Mouse (Mus musculus): Measurements from ENCODE around the gene Ddhd1. TPM values are rescaled to one million over a fixed set of nuclear protein-coding genes. Genes with fewer than 3 reads are reported as not detected.

Ddhd1 gene
- polyA plus RNA-seq (2012; rRNA removed), result 8.8 and 11.0 TPM in 2 replicates

DNA sequence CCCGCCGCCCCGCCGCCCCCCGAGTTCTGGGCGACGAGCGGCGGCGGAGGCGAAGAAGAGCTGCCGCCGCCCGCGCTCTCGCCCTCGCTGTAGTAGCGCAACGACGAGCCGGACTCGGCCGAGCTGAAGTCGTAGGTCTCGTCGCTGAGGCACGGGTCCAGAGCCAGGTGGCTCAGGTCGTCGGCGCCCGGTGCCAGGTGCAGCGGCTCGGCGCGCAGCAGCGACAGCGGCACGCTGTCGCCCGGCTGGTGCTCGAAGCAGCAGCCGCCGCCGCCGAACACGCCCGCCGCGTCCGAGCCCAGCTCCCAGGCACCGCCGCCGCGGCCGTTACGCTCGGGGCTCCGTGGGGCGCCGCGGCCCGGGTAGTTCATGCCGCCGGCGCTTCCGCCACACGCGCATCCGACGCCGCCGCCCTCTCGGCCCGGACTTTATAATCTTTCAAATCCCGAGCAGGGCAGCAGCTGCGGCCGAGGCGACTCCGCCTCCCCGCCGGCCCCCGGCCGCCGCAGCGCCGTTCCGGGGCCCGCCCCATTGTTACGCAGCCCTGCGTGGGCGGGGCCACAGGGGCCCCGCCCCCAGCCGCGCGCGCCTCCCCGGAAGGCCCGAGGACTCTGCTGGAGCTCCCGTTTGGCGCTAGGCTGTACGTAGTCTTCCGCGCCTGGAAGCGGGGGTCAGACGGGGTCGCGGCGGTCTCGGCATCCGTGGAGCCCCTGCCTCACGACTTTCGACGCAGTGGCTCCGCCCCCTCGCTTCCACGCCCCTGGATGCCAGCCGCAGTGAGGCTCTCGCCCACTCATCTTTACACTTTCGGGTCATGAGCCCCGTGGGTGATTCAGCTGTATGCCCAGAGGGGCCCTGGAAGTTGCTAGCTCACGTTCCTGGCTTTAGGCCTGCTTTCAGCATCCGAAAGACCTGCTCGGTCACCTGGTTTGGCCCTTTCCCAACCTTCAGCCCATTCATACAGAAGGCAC lies at the start of gene Ddhd1:
Ddhd1 (minus strand) TSS at position 503 of the 971 bp plus-strand sequence.

Other genes starting within 250 kb of the Ddhd1 start
- gene Fermt2, start 128.0 kb downstream of the Ddhd1 start, polyA plus RNA-seq (2012; rRNA removed), result 32.9 and 33.1 TPM in 2 replicates